Mouse (Mus musculus) forebrain, embryonic 12.5 days (tissue): ENCODE data around the gene Methig1. TPM values are rescaled to one million over a fixed set of nuclear protein-coding genes. Genes with fewer than 3 reads are reported as not detected.
"Not testable (repeated sequence)": the region's sequence is repeated elsewhere in the genome, so short reads cannot be mapped to it uniquely, and the experiment has no call there.

Experiments used
- ATAC-seq: fragments of 200-750 bp; cut with Nextera tagmentation; 2 replicates; pipeline ENCODE4 v1.8.0; 2017; ENCODE audit warnings: moderate TSS enrichment; ENCODE audit not compliant: low FRiP score
- H3K27ac ChIP-seq: fragments of 300-500 bp; sonication (generic); 2 replicates; pipeline ENCODE4 v1.5.1; 2016; ENCODE audit warnings: mild to moderate bottlenecking
- H3K27me3 ChIP-seq: fragments of 300-500 bp; sonication (generic); 2 replicates; pipeline ENCODE4 v1.6.1; 2016; ENCODE audit warnings: mild to moderate bottlenecking
- H3K36me3 ChIP-seq: fragments of 300-500 bp; sonication (generic); replicated peaks from 2 replicates; pipeline ENCODE4 v1.6.1; 2016; ENCODE audit warnings: mild to moderate bottlenecking
- H3K4me1 ChIP-seq: fragments of 300-500 bp; sonication (generic); 2 replicates; pipeline ENCODE4 v1.6.1; 2016
- H3K4me2 ChIP-seq: fragments of 300-500 bp; sonication (generic); 2 replicates; pipeline ENCODE4 v1.6.1; 2016; ENCODE audit warnings: mild to moderate bottlenecking, moderate library complexity
- H3K4me3 ChIP-seq: fragments of 300-500 bp; sonication (generic); replicated peaks from 2 replicates; pipeline ENCODE4 v1.5.1; 2016; ENCODE audit warnings: mild to moderate bottlenecking
- H3K9ac ChIP-seq: fragments of 300-500 bp; sonication (generic); 2 replicates; pipeline ENCODE4 v1.6.1; 2016; ENCODE audit warnings: mild to moderate bottlenecking
- H3K9me3 ChIP-seq: fragments of 300-500 bp; sonication (generic); 2 replicates; pipeline ENCODE4 v1.6.1; 2016
- WGBS: fragments of 180-500 bp; shearing (Covaris S2); methylation state at CpG from one replicate; pipeline ENCODE4 v1.1.7; 2016; 5-methylcytosine and 5-hydroxymethylcytosine counted together
- polyA plus RNA-seq: library from polyadenylated mRNA; unstranded; fragments of >200 nt; fragmentation: Nextera tagmentation; extraction: Ambion mirVana; gene quantifications from 2 replicates; pipeline ENCODE4 v1.2.1, GENCODE M21; 2016

Gene Methig1
- polyA plus RNA-seq, 1 experiment from 2014 or later, result not detected

- H3K36me3 ChIP-seq, result no peaks in the 10 kb centered on the region
- H3K4me1 ChIP-seq, result no peaks in the 10 kb centered on the region
- no peak overlapping the region for H3K9ac ChIP-seq
- H3K4me3 ChIP-seq, result no peak overlapping the region
- H3K27me3 ChIP-seq, result no peaks in the 10 kb centered on the region
- H3K27ac ChIP-seq, result no peak overlapping the region
- no peak for ATAC-seq
- no peaks in the 10 kb centered on the region for H3K9me3 ChIP-seq
- H3K4me2 ChIP-seq, result no peak overlapping the region
- 88% methylated on average over 12 of the region's 12 CpGs for WGBS
These were observed 28.8 kb upstream of the Methig1 start for GRCm38 (mm10) chr15:100324021-100324591.

DNA sequence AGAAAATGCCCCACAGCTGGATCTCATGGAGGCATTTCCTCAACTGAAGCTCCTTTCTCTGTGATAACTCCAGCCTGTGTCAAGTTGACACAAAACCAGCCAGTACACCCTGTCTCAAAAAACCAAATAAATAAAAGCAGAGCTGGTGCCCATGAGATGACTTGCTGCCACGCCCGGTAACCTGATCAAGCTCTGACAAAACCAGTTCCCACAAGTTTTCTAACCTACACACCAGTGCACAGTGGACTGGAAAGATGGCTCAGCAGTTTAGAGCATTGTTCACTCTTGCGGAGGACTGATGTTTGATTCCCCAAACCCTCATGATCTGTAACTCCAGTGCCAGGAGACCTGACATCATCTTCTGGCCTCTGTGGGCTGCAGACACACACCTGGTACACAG lies 27.7 kb upstream of the Methig1 start:
- H3K27ac ChIP-seq, result no peak overlapping the region
- no peaks in the 10 kb centered on the region for H3K4me1 ChIP-seq
- ATAC-seq, result no peak

GRCm38 (mm10) chr15:100328089-100328488 lies 24.9 kb upstream of the Methig1 start:
- H3K27me3 ChIP-seq, H3K36me3 ChIP-seq, H3K9me3 ChIP-seq, H3K4me3 ChIP-seq, ATAC-seq, H3K27ac ChIP-seq, H3K4me1 ChIP-seq, H3K9ac ChIP-seq, H3K4me2 ChIP-seq: not testable (repeated sequence)
- WGBS, result 75% methylated on average over 4 of the region's 4 CpGs

More for the DNA sequence above, 27.7 kb upstream of the Methig1 start:
- 90% methylated on average over 3 of the region's 3 CpGs for WGBS
- H3K27me3 ChIP-seq, result no peaks in the 10 kb centered on the region
- no peak overlapping the region for H3K4me3 ChIP-seq
- H3K36me3 ChIP-seq, result no peaks in the 10 kb centered on the region
- no peak overlapping the region for H3K9ac ChIP-seq
- H3K4me2 ChIP-seq, result no peak overlapping the region
- no peaks in the 10 kb centered on the region for H3K9me3 ChIP-seq

DNA sequence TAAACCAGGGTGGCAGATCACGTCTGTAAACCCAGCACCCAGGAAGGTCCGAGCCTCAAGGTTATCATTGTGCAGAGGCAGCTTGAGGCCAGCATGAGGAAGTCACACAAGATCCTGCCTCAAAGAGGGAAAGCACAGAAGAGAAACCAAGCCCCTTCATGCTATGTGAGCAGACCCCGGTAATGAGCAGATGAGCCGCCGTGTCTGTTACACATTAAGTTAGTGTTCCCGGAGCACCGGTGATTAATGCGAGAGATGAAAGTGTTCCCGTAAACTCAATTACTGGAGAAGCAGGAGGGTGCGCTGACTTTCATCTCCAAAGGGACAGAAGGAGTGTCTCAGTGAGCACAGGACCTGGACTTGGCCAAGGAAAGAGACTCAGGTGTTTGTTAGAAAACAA lies 23.6 kb upstream of the Methig1 start:
- not testable (repeated sequence) for H3K4me2 ChIP-seq, H3K27ac ChIP-seq, H3K36me3 ChIP-seq, H3K27me3 ChIP-seq, H3K4me1 ChIP-seq, H3K9me3 ChIP-seq, H3K9ac ChIP-seq, H3K4me3 ChIP-seq, ATAC-seq
- WGBS, result 72% methylated on average over 10 of the region's 10 CpGs

DNA sequence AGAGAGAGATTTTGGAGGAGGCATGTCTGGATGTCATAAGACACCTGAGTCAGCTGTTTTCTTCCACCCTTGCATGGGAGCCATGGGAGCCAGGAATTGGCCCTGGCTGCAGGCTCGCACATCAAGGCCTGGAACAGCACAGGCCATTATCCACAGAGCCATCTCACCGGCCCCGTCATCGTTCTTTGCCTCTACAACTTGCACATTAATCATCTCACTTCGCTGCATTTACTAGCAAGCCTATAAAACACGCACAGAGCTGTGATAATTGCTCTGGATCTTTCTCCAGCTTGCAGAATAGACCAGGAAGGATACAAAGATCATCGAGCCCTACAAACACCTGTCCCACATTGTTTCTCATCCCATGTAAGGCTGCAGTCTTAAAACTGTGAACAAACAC lies 22.2 kb upstream of the Methig1 start:
- Histone ChIP-seq H3K4me3 (no peak overlapping the region), H3K9me3 (no peaks in the 10 kb centered on the region), H3K27ac (no peak overlapping the region), H3K4me1 (no peaks in the 10 kb centered on the region), H3K27me3 (no peaks in the 10 kb centered on the region), H3K9ac (no peak overlapping the region), H3K4me2 (no peak overlapping the region), H3K36me3 (no peaks in the 10 kb centered on the region)
- no peak for ATAC-seq
- 86% methylated on average over 7 of the region's 7 CpGs for WGBS

DNA sequence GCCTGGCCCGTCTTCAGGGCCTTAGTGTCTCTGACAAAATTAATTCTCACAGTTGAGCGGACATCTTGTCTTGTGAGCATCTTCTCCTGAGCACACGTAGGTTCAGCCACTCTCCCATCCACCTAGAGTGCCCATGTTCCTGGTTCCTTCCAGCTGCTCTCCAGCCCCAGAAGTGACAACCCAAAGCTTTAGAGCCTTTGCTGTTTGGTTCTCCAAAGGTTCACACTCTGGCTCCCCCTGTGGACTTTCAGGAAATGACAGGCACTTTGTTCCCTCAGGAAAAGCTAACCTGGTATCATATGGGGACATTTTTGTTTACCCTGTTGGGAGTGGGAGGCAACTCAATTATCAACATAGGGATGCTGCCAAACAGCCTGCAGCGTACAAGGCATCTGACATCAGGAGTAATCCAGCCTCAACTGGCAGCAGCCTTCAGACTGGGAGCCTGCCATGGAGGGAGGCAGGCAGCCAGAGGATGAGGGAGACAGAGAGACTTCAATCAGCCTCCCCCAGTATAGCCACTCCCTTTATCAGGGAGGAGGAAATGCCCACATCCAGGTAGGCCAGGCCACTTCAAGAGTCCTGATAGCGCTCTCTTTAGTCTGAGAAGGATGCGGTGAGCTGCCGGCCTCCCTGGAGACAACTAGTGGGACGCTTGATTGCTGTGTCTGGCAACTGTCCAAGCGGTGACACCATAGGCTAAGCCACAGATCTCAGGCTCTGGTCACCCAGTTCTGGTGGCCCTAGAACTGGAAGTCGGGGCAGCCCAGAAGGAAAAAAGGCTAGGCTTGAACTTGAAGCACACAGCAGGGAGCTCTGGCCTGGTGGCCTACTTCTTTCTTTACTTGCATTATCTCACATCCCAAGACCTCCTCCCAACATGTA lies 20.6 kb upstream of the Methig1 start:
- ATAC-seq, result 0 out of 2 replicates have a peak, but pooled peaks have one; percentile 14

GRCm38 (mm10) chr15:100334629-100335028 lies 18.3 kb upstream of the Methig1 start, which contains the start of gene Mettl7a3:
TSS of gene Mettl7a3 (plus strand) at chr15:100334929.
- Histone ChIP-seq H3K4me2 (no peak within 1 kb of the TSS), H3K27ac (no peak within 1 kb of the TSS), H3K4me1 (no peaks in the 10 kb centered on the region), H3K9ac (no peak within 1 kb of the TSS), H3K27me3 (no peaks in the 10 kb centered on the region), H3K9me3 (no peaks in the 10 kb centered on the region), H3K36me3 (no peaks in the 10 kb centered on the region), H3K4me3 (no peak within 1 kb of the TSS)
- ATAC-seq, result no peak
- 83% methylated on average over 10 of the region's 10 CpGs for WGBS

More for the DNA sequence above, 20.6 kb upstream of the Methig1 start:
- H3K4me2 ChIP-seq, H3K9me3 ChIP-seq, H3K27ac ChIP-seq, H3K4me1 ChIP-seq, H3K4me3 ChIP-seq, H3K9ac ChIP-seq, H3K27me3 ChIP-seq, H3K36me3 ChIP-seq: not testable (repeated sequence)
- whole genome bisulfite sequencing, result 53% methylated on average over 3 of the region's 10 CpGs

- not testable (repeated sequence) for H3K36me3 ChIP-seq, H3K4me1 ChIP-seq, H3K9me3 ChIP-seq, ATAC-seq, H3K9ac ChIP-seq, H3K27ac ChIP-seq, H3K4me3 ChIP-seq, H3K27me3 ChIP-seq, H3K4me2 ChIP-seq
These were observed 15.6 kb upstream of the Methig1 start for GRCm38 (mm10) chr15:100337328-100337727.

DNA sequence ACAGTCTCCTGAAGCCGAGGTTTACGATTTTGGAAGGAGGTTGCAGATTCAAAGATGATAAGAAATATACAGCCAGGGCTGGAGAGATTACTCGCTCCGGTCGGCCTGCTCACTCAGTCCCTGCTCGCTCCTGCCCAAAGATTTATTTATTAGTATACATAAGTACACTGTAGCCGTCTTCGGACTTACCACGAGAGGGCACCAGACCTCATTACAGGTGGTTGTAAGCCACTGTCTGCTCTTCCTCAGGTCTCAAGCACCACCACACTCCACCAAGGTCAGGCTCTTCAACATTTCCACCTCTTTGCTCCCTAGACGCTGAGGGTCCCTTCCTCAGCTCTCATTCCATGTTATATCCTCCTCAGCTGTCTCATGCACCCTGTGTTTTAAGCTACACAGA lies 15.1 kb upstream of the Methig1 start:
- not testable (repeated sequence) for H3K9ac ChIP-seq, H3K4me3 ChIP-seq, H3K36me3 ChIP-seq, H3K4me1 ChIP-seq, ATAC-seq, H3K4me2 ChIP-seq, H3K27ac ChIP-seq, H3K9me3 ChIP-seq, H3K27me3 ChIP-seq
- WGBS, result 47% methylated on average over 10 of the region's 10 CpGs

- H3K4me1 ChIP-seq, H3K4me2 ChIP-seq, H3K27ac ChIP-seq, H3K36me3 ChIP-seq, ATAC-seq, H3K9ac ChIP-seq, H3K9me3 ChIP-seq, H3K4me3 ChIP-seq, H3K27me3 ChIP-seq: not testable (repeated sequence)
- 70% methylated on average over 4 of the region's 5 CpGs for WGBS
These were observed 11.5 kb upstream of the Methig1 start for GRCm38 (mm10) chr15:100341314-100341980.

- Histone ChIP-seq H3K36me3 (no peaks in the 10 kb centered on the region), H3K4me1 (no peaks in the 10 kb centered on the region; the same call in 1 of the 2 replicates), H3K27ac (no peak overlapping the region), H3K9me3 (no peaks in the 10 kb centered on the region), H3K4me3 (no peak overlapping the region), H3K27me3 (no peaks in the 10 kb centered on the region), H3K9ac (no peak overlapping the region), H3K4me2 (no peak overlapping the region)
- no peak for ATAC-seq
These were observed 7.5 kb upstream of the Methig1 start for GRCm38 (mm10) chr15:100345484-100345883.

DNA sequence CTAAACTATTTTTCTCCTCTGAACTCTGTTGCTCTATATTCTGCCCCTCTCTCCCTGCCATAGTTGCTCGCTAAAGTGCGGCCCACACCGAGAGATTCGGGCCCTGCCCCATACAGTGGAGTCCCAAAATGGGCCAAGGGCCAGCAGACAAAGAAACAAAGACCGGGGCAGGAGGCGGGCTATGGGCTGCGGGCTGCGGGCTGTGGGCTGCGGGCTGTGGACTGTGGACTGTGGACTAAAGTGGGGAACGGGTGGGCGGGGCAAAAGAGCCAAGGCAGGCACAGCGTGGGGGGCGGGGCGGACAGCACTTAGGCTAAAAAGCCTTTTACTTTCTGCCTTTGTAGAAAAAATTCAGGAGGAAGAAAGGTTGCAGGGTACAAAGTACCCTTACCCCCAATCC lies 6.2 kb upstream of the Methig1 start:
- WGBS, result 67% methylated on average over 14 of the region's 14 CpGs
- H3K9ac ChIP-seq, result no peak overlapping the region
- H3K4me3 ChIP-seq, result no peak overlapping the region
- H3K36me3 ChIP-seq, result no peaks in the 10 kb centered on the region
- no peak overlapping the region for H3K4me2 ChIP-seq
- H3K27me3 ChIP-seq, result no peaks in the 10 kb centered on the region
- H3K4me1 ChIP-seq, result no peaks in the 10 kb centered on the region; the same call in 1 of the 2 replicates
- peak overlapping the region; percentile 50; the same call in 1 of the 2 replicates for H3K27ac ChIP-seq
- H3K9me3 ChIP-seq, result no peaks in the 10 kb centered on the region
- ATAC-seq, result no peak
